Mouse (Mus musculus) T-cell, adult 2 months (primary cell): ENCODE measurements around the gene Adamts14.

Source experiments
- DNase-seq: peaks from one replicate; pipeline ENCODE4 v3.0.0; 2022; ENCODE audit warnings: low spot score

The Adamts14 gene

GRCm38 (mm10) chr10:61273081-61273843 lies at the start of gene Adamts14:
Gene Adamts14, minus strand, starts transcription at chr10:61273438.
- DNase-seq: peak; percentile 30

GRCm38 (mm10) chr10:61318527-61318926 lies 45.3 kb upstream of the Adamts14 start:
- no peak for DNase-seq

GRCm38 (mm10) chr10:61315324-61315880 lies 42.2 kb upstream of the Adamts14 start:
- no peak for DNase-seq

GRCm38 (mm10) chr10:61313750-61314149 lies 40.5 kb upstream of the Adamts14 start:
- DNase-seq: no peak

- no peak for DNase-seq
Measured at GRCm38 (mm10) chr10:61312754-61313153, 39.5 kb upstream of the Adamts14 start.

- no peak for DNase-seq
Measured at GRCm38 (mm10) chr10:61312159-61312558, 38.9 kb upstream of the Adamts14 start.

- no peak for DNase-seq
Measured at GRCm38 (mm10) chr10:61308706-61309320, 35.6 kb upstream of the Adamts14 start.

- peak; percentile 81 for DNase-seq
Measured at GRCm38 (mm10) chr10:61305928-61306590, 32.8 kb upstream of the Adamts14 start.

GRCm38 (mm10) chr10:61304046-61304445 lies 30.8 kb upstream of the Adamts14 start:
- DNase-seq: no peak

GRCm38 (mm10) chr10:61300996-61301395 lies 27.8 kb upstream of the Adamts14 start:
- peak; percentile 56 for DNase-seq

GRCm38 (mm10) chr10:61297477-61297876 lies 24.2 kb upstream of the Adamts14 start, which contains the start of gene Prf1:
Gene Prf1, plus strand, starts transcription at chr10:61297833.
- DNase-seq: peak; percentile 92

- DNase-seq: peak; percentile 33
Measured at GRCm38 (mm10) chr10:61296713-61297445, 23.6 kb upstream of the Adamts14 start.

GRCm38 (mm10) chr10:61294242-61294641 lies 21.0 kb upstream of the Adamts14 start:
- DNase-seq: no peak

- DNase-seq: no peak
Measured at GRCm38 (mm10) chr10:61290479-61290878, 17.2 kb upstream of the Adamts14 start.

GRCm38 (mm10) chr10:61290016-61290415 lies 16.8 kb upstream of the Adamts14 start:
- DNase-seq: no peak

GRCm38 (mm10) chr10:61286246-61286645 lies 13.0 kb upstream of the Adamts14 start:
- no peak for DNase-seq

GRCm38 (mm10) chr10:61285271-61285670 lies 12.0 kb upstream of the Adamts14 start:
- DNase-seq: no peak

- DNase-seq: no peak
Measured at GRCm38 (mm10) chr10:61284309-61284708, 11.1 kb upstream of the Adamts14 start.

GRCm38 (mm10) chr10:61281115-61281514 lies 7.9 kb upstream of the Adamts14 start:
- DNase-seq: no peak

GRCm38 (mm10) chr10:61277918-61278674 lies 4.9 kb upstream of the Adamts14 start:
- no peak for DNase-seq

GRCm38 (mm10) chr10:61277051-61277450 lies 3.8 kb upstream of the Adamts14 start:
- no peak for DNase-seq
